Mouse (Mus musculus) limb, embryonic 13.5 days (tissue): ENCODE data around the gene Hoxd3. TPM values are rescaled to one million over a fixed set of nuclear protein-coding genes. Genes with fewer than 3 reads are reported as not detected.

Source experiments
- ATAC-seq: fragments of 200-750 bp; cut with Nextera tagmentation; 2 replicates; pipeline ENCODE4 v1.8.0; 2017; ENCODE audit warnings: low read depth, moderate number of reproducible peaks, moderate TSS enrichment; ENCODE audit not compliant: low FRiP score
- H3K27ac ChIP-seq: fragments of 300-500 bp; sonication (generic); 2 replicates; pipeline ENCODE4 v1.5.1; 2015; ENCODE audit warnings: inconsistent platforms, mild to moderate bottlenecking, moderate library complexity
- H3K27me3 ChIP-seq: fragments of 300-500 bp; sonication (generic); 2 replicates; pipeline ENCODE4 v1.6.1; 2015; ENCODE audit warnings: mild to moderate bottlenecking, inconsistent platforms
- H3K36me3 ChIP-seq: fragments of 300-500 bp; sonication (generic); 2 replicates; pipeline ENCODE4 v1.6.1; 2015; ENCODE audit warnings: inconsistent platforms, mild to moderate bottlenecking, moderate library complexity
- H3K4me1 ChIP-seq: fragments of 300-500 bp; sonication (generic); 2 replicates; pipeline ENCODE4 v1.6.1; 2015; ENCODE audit warnings: inconsistent platforms
- H3K4me2 ChIP-seq: fragments of 300-500 bp; sonication (generic); replicated peaks from 2 replicates; pipeline ENCODE4 v1.6.1; 2015; ENCODE audit warnings: inconsistent platforms, mild to moderate bottlenecking, moderate library complexity
- H3K4me3 ChIP-seq: fragments of 300-500 bp; sonication (generic); 2 replicates; pipeline ENCODE4 v1.5.1; 2015; ENCODE audit warnings: moderate library complexity, mild to moderate bottlenecking, inconsistent platforms
- H3K9ac ChIP-seq: fragments of 300-500 bp; sonication (generic); 2 replicates; pipeline ENCODE4 v1.6.1; 2015; ENCODE audit warnings: mild to moderate bottlenecking, inconsistent platforms
- H3K9me3 ChIP-seq: fragments of 300-500 bp; sonication (generic); 2 replicates; pipeline ENCODE4 v1.6.1; 2016; ENCODE audit warnings: inconsistent platforms
- WGBS: fragments of 180-500 bp; shearing (Covaris S2); methylation state at CpG from one replicate; pipeline ENCODE4 v1.1.7; 2015; 5-methylcytosine and 5-hydroxymethylcytosine counted together
- polyA plus RNA-seq: library from polyadenylated mRNA; unstranded; fragments of >200 nt; fragmentation: Nextera tagmentation; extraction: Ambion mirVana; gene quantifications from 2 replicates; pipeline ENCODE4 v1.2.1, GENCODE M21; 2015

The Hoxd3 gene
- polyA plus RNA-seq, 1 experiment from 2014 or later, result 0.84 TPM

DNA sequence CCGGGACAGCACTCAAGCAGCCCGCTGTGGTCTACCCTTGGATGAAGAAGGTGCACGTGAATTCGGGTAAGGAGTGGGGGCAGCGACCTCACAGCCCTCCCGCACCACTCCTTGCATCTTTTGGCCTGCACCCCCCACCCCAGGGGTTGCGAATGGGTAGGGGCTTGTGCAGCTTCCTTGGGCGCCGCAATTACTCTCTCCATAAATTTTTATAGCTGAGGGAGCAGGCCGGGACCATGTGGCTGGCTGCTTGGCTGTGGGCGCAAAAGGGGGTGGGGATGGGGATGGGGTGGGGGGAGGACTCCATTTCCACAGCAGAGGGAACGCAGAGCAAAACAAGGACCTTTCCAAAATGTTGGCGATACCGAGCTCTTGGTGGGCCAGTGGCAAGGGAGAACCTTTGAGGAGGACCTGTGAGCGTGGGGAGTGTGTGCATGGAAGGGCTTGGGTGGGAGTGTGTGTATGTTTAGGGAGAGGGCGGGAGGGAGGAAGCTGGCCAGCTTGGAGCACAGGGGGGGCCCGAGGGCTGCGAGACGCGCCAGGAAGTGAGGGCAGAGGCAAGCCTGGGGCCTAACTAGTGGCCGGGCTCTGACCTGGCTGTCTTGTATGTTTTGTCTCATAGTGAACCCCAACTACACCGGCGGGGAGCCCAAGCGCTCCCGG lies 16.0 kb downstream of the Hoxd3 start:
- Histone ChIP-seq H3K9ac (peak overlapping the region; percentile 53), H3K27ac (no peak overlapping the region), H3K4me1 (peaks cover 18% of the 10 kb centered on the region), H3K9me3 (no peaks in the 10 kb centered on the region), H3K36me3 (no peaks in the 10 kb centered on the region), H3K27me3 (peaks cover 98% of the 10 kb centered on the region), H3K4me2 (peak overlapping the region; percentile 66), H3K4me3 (peak overlapping the region; percentile 38)
- ATAC-seq, result no peak
- 8% methylated on average over 25 of the region's 25 CpGs for WGBS

DNA sequence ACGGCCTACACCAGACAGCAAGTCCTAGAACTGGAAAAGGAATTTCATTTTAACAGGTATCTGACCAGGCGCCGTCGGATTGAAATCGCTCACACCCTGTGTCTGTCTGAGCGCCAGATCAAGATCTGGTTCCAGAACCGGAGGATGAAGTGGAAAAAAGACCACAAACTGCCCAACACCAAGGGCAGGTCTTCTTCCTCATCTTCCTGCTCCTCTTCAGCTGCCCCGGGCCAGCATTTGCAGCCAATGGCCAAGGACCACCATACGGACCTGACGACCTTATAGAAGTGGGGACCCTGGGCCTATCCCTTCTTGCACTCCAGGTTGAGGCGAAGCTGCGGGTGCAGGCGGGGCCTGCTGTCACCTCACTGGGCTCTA lies 16.6 kb downstream of the Hoxd3 start:
- no peak overlapping the region for H3K27ac ChIP-seq
- no peak for ATAC-seq
- 34% methylated on average over 13 of the region's 13 CpGs for WGBS

DNA sequence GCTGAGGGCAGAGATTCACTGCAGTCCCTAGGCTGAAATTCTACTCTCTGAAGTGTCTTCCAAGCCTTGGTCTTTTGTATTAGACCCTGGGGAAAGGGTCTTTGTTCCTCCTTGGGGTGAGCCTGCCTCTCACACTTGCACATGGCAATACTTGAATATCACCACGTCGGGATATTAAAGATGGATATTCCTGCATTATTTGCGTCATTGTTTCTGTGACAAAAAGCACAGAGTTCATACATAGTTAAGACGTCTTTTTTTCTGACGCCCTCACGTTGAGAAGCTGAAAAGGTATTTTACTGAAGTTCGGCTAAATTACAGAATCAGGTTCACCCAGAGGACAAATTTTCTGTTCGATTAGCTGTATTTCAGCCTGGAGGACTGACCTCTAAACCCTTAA lies 18.6 kb downstream of the Hoxd3 start:
- WGBS, result 37% methylated on average over 8 of the region's 8 CpGs

More for the DNA sequence above, 16.6 kb downstream of the Hoxd3 start:
- no peak overlapping the region; the same call in 1 of the 2 replicates for H3K4me2 ChIP-seq
- H3K9me3 ChIP-seq, result no peaks in the 10 kb centered on the region
- H3K9ac ChIP-seq, result no peak overlapping the region
- H3K27me3 ChIP-seq, result peaks cover 97% of the 10 kb centered on the region
- H3K4me1 ChIP-seq, result peaks cover 23% of the 10 kb centered on the region
- H3K4me3 ChIP-seq, result no peak overlapping the region
- no peaks in the 10 kb centered on the region for H3K36me3 ChIP-seq

DNA sequence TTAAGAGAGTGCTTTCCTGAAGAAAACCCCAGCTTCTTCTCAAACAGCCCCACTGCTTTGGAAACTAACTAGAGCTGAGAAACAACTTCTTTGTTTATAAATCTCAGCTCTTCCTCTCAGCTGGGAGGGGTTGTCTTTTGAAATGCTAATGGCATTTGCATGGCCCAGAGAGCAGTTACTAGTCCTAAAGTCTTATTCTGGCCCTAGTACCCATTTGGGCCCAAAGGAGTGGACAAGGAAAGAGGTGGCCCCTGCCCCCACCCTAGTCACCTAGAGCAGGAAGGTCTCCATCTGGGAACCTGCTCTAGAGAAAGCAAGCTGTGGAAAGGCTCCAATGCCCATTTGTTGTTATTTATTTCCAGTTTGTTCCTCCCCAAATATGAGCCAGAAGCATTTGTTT lies 19.3 kb downstream of the Hoxd3 start:
- Histone ChIP-seq H3K4me3 (no peak overlapping the region), H3K36me3 (no peaks in the 10 kb centered on the region), H3K9ac (no peak overlapping the region), H3K9me3 (no peaks in the 10 kb centered on the region), H3K4me2 (no peak overlapping the region), H3K27ac (no peak overlapping the region), H3K4me1 (peaks cover 32% of the 10 kb centered on the region), H3K27me3 (peaks cover 97% of the 10 kb centered on the region)
- ATAC-seq, result no peak

More for the DNA sequence above, 18.6 kb downstream of the Hoxd3 start:
- Histone ChIP-seq H3K4me2 (no peak overlapping the region), H3K36me3 (no peaks in the 10 kb centered on the region), H3K4me1 (peaks cover 26% of the 10 kb centered on the region), H3K9me3 (no peaks in the 10 kb centered on the region), H3K27me3 (peaks cover 97% of the 10 kb centered on the region), H3K27ac (no peak overlapping the region), H3K9ac (no peak overlapping the region), H3K4me3 (no peak overlapping the region)
- ATAC-seq, result no peak

DNA sequence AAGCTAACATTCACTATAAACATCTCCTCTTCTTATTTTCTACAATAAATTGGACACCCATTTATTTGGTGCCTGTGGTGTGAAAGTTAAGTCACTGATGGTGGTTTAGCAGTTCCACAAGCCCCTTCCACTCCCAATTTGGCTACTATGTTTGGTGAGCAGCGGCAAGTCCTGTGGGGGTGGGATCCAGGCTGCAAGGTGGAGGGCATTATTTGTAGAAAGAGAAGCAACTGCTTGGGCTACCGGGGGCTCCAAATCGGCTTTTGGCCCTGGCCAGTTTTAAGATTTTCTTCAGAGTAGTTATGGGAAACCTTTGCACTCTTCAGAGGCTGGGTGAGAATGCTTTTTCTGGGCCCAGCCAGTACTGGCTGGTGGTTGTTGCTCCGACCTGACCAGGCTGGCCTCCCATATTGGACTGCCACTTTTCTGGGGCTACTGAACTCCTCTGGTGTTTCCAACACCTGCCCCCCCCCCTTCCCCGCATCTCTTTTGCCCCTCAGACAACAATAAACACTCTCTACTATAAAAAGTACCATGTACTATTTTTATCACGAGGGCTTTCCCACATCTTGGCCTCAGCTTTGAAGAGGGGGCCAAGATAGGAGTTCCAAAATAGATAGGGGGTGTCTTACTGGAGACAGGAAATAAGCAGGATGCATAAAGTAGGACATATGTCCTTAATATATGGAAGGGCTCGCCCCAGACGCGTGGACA lies 20.2 kb downstream of the Hoxd3 start:
- Histone ChIP-seq H3K4me3 (no peak overlapping the region), H3K9me3 (no peaks in the 10 kb centered on the region), H3K4me1 (peaks cover 37% of the 10 kb centered on the region), H3K4me2 (no peak overlapping the region), H3K9ac (no peak overlapping the region), H3K36me3 (no peaks in the 10 kb centered on the region), H3K27me3 (peaks cover 97% of the 10 kb centered on the region), H3K27ac (no peak overlapping the region)
- 20% methylated on average over 9 of the region's 9 CpGs for WGBS
- ATAC-seq, result no peak

DNA sequence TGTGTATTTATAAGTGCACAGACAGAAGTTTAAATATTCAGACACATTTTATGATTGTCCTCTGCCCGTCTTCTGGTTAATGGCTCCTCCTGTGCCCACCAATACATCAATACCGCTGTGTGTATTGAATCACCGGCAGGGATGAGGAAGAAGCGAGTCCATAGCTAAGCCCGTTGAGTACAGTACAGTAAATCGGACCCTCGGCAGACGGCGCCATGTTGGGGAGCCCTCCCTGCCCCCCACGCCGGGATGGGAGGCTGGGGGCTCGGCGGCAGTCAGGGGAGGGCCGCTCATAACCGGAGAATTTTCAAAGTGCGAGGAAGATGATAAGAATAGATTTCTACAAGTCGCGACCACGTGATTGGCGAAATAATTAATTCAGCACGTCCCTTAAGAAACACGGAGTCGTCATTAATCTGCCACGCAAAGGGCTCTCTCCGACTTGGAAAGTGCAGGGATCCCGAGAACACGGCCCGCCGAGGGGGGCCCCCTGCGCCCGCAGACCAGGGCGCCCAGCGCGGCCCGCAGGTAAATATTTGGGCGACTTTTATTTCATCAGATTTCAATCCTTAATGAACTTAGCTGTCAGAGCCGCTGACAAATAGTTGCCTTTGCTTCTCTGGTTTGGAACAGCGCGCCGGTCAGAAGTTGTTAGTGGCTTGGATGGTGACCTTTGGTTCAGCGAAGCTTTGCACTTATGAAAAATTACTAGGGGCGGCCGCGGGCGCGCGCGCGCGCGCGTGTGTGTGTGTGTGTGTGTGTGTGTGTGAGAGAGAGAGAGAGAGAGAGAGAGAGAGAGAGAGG lies 21.0 kb downstream of the Hoxd3 start:
- ATAC-seq, result 0 out of 2 replicates have a peak, but pooled peaks have one; percentile 18
- Histone ChIP-seq H3K4me3 (peak overlapping the region; percentile 28), H3K4me1 (peaks cover 35% of the 10 kb centered on the region), H3K36me3 (no peaks in the 10 kb centered on the region), H3K4me2 (peak overlapping the region; percentile 53), H3K9me3 (no peaks in the 10 kb centered on the region), H3K27ac (no peak overlapping the region), H3K9ac (no peak overlapping the region), H3K27me3 (peaks cover 97% of the 10 kb centered on the region)
- 1% methylated on average over 52 of the region's 52 CpGs for WGBS

DNA sequence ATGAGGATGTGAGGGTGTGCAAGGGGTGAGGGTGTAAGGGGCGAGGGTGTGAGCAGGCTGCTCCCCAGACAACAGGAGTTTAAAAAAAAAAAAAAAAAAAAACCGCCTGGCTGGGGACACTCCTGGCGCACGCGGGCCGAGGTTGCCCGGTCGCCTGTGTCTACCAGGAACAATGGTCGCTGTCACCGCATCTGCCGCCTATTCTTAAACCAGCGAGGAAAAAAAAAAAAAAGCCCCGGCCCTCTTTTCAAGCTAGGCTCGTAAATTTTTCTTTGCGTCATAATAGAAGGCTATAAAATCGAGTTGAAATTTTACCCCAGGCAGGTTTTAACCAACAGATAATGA lies 21.6 kb downstream of the Hoxd3 start:
- Histone ChIP-seq H3K36me3 (no peaks in the 10 kb centered on the region), H3K27me3 (peaks cover 97% of the 10 kb centered on the region), H3K9ac (no peak overlapping the region), H3K4me3 (peak overlapping the region; percentile 28; the same call in 1 of the 2 replicates), H3K9me3 (no peaks in the 10 kb centered on the region), H3K4me1 (peaks cover 34% of the 10 kb centered on the region), H3K27ac (no peak overlapping the region), H3K4me2 (peak overlapping the region; percentile 53)
- no peak for ATAC-seq
- WGBS, result 1% methylated on average over 16 of the region's 16 CpGs

DNA sequence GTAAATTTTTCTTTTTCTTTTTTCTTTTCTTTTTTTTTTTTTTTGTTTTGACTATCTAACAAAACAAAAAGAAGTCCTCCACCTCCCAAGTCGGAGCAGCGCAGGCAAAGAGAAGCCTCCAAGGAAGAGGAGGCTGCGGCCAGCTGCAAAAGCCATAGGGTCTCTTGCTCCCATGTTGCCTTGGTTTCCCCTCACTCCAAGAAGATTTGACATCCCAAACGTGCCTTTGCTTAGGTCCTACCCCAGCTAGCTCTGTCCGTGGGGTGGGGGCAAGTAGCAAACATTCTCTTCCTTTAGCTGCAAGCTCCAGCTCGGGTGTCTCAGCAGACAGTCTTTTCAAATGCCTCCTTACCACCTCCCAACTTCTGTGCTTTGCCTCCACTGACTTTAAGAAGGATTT lies 22.0 kb downstream of the Hoxd3 start:
- WGBS, result 12% methylated on average over 6 of the region's 6 CpGs
- Histone ChIP-seq H3K4me3 (no peak overlapping the region), H3K4me1 (peaks cover 34% of the 10 kb centered on the region), H3K9me3 (no peaks in the 10 kb centered on the region), H3K9ac (no peak overlapping the region), H3K4me2 (no peak overlapping the region), H3K27ac (no peak overlapping the region), H3K36me3 (no peaks in the 10 kb centered on the region), H3K27me3 (peaks cover 97% of the 10 kb centered on the region)
- no peak for ATAC-seq

DNA sequence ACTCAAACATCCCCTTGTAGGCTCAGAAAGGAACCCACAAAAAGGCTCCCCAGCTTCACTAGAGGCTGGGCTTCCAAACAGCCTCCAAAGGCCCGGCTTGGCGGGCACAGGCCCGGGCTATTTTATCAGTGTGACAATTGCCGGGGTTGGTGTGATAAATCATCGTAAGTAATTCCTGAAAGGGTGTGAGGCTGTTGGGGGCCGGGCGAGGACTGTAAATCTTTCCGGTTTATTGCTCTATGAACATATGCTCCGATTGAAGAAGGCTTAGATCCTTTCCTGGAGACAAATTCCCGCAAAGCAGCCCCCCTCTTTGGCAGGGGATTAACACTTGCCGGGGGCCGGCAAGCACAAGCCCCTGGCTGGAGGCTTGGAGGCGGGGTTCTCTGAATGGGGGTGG lies 22.7 kb downstream of the Hoxd3 start:
- no peak overlapping the region for H3K4me3 ChIP-seq
- H3K27me3 ChIP-seq, result peaks cover 97% of the 10 kb centered on the region
- peaks cover 34% of the 10 kb centered on the region for H3K4me1 ChIP-seq
- H3K27ac ChIP-seq, result no peak overlapping the region
- H3K36me3 ChIP-seq, result no peaks in the 10 kb centered on the region
- ATAC-seq, result no peak
- H3K4me2 ChIP-seq, result no peak overlapping the region
- WGBS, result 6% methylated on average over 13 of the region's 13 CpGs
- H3K9me3 ChIP-seq, result no peaks in the 10 kb centered on the region
- H3K9ac ChIP-seq, result no peak overlapping the region

DNA sequence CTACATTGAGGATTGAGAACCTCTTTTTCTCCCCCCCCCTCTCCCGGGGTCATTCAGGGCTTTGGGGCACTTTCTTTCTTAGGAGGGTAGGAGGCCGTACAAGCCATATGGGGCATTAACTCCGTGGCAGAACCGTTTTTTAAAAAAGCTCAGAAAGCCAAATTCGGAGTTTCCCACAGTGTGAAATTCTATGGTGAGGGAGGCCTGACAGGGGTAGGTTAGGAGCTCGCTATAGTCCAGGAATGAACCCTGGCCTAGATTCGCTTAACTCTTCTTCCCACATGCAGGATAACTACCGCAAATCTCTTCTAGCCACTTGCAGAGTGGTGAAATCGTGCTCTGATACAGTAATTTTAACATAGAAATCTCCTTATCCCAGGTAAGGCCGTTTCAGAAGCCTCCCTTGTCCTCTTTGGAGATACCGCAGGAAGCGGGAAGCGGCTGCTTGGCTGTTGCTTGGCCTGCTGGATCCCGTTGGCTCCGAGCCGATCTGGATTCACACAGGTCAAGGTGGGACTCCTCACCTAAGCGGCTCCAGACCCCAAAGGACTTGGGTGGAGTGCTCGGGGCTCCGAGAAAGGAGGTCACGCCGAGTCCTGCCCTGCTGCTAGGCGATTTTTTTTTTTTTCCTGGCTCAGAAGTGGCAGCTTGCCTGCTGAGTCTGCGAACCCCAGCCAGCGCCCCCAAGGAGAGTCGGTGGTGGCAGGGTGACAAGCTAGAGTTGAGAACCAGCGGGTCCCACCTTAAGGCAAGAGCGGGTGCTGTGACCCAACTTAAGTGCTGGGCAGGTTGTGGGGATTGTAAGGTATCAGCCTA lies 23.5 kb downstream of the Hoxd3 start:
- Histone ChIP-seq H3K27me3 (peaks cover 99% of the 10 kb centered on the region), H3K4me3 (no peak overlapping the region), H3K4me2 (no peak overlapping the region), H3K9ac (no peak overlapping the region), H3K9me3 (no peaks in the 10 kb centered on the region), H3K36me3 (no peaks in the 10 kb centered on the region), H3K4me1 (peaks cover 38% of the 10 kb centered on the region), H3K27ac (no peak overlapping the region)
- WGBS, result 11% methylated on average over 27 of the region's 27 CpGs
- ATAC-seq, result no peak

DNA sequence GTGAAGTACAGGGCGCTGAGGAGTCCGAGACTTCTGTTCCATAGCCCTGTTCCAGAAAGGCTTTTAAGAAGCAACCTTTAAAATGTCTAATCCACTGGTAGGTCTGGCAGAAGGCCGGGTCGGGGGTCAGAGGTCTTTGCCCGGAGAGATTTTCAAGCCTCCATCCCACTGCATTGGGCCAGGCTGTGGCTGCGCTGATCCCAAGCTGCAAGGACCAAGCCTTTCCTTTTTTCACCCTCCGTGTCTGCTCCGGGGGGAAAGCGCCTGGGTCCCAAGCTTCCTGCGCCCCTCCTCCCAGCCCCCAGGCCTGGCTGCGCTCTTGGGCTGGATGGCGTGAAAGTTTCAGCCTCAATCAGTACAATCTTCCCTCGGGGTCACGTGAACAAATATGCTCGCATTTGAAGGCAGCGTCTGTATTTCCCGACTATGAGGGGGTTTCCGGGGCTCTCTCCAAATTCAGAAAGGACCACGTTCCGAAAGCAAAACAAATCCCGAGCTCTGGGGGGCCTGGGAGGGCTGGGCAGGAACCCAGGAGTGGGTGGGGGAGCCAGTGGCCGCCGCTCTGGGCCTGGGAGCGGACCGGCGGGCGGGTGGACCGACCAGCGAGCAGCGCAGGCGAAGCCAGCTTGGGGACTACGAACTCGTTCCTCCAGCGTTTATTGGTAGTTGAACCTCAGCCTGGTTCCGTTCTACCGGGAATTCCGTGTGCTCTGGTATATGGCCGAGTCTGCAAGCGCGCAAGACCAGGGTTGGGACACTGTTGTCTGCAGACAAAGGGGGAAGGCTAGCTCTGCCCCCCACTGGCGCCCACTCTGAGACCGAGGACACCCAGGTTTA lies 24.3 kb downstream of the Hoxd3 start:
- H3K4me3 ChIP-seq, result peak overlapping the region; percentile 27
- no peak overlapping the region; the same call in 1 of the 2 replicates for H3K9ac ChIP-seq
- no peak for ATAC-seq
- no peaks in the 10 kb centered on the region for H3K36me3 ChIP-seq
- H3K9me3 ChIP-seq, result no peaks in the 10 kb centered on the region
- WGBS, result 2% methylated on average over 42 of the region's 42 CpGs
- H3K4me2 ChIP-seq, result peak overlapping the region; percentile 54
- no peak overlapping the region for H3K27ac ChIP-seq
- peaks cover 99% of the 10 kb centered on the region for H3K27me3 ChIP-seq
- H3K4me1 ChIP-seq, result peaks cover 44% of the 10 kb centered on the region
